Mouse (Mus musculus): ENCODE data around the gene Rgs13.
"Not testable (repeated sequence)": the region's sequence is repeated elsewhere in the genome, so short reads cannot be mapped to it uniquely, and the experiment has no call there.

Gene Rgs13

GRCm38 (mm10) chr1:144152184-144152525, 25.0 kb downstream of the Rgs13 start:
- no peak for DNase-seq (ENCODE audit: low spot score)

GRCm38 (mm10) chr1:144151401-144152183, 25.6 kb downstream of the Rgs13 start:
- DNase-seq (ENCODE audit: low spot score) = no peak

- no peak for DNase-seq (ENCODE audit: low spot score)
These were observed 27.2 kb downstream of the Rgs13 start for GRCm38 (mm10) chr1:144149997-144150396.

GRCm38 (mm10) chr1:144141398-144141797, 35.8 kb downstream of the Rgs13 start:
- DNase-seq (ENCODE audit: low spot score) = not testable (repeated sequence)

GRCm38 (mm10) chr1:144139847-144140246, 37.3 kb downstream of the Rgs13 start:
- DNase-seq (ENCODE audit: low spot score) = no peak

GRCm38 (mm10) chr1:144127965-144128364, 49.2 kb downstream of the Rgs13 start:
- DNase-seq (ENCODE audit: low spot score) = no peak

- DNase-seq (ENCODE audit: low spot score) = no peak
These were observed 57.1 kb downstream of the Rgs13 start for GRCm38 (mm10) chr1:144120042-144120441.

- no peak for DNase-seq (ENCODE audit: low spot score)
These were observed 57.7 kb downstream of the Rgs13 start for GRCm38 (mm10) chr1:144119456-144119855.

GRCm38 (mm10) chr1:144115848-144116727, 61.1 kb downstream of the Rgs13 start:
- no peak for DNase-seq (ENCODE audit: low spot score)

GRCm38 (mm10) chr1:144113438-144114074, 63.6 kb downstream of the Rgs13 start:
- no peak for DNase-seq (ENCODE audit: low spot score)

GRCm38 (mm10) chr1:144112946-144113345, 64.2 kb downstream of the Rgs13 start:
- no peak for DNase-seq (ENCODE audit: low spot score)

- no peak for DNase-seq (ENCODE audit: low spot score)
These were observed 78.4 kb downstream of the Rgs13 start for GRCm38 (mm10) chr1:144098587-144099258.

GRCm38 (mm10) chr1:144090410-144090809, 86.8 kb downstream of the Rgs13 start:
- no peak for DNase-seq (ENCODE audit: low spot score)
